Mouse (Mus musculus) CD8-positive naive resting alpha-beta T cell, adult 2 months (primary cell): Measurements from ENCODE around the gene Flnb.
A peak's percentile ranks its signal among the peaks of the same experiment; 100 is the strongest.

Experiments used
- DNase-seq, 2 experiments: peaks; one replicate each; pipeline ENCODE4 v3.0.0; 2022; ENCODE audit warnings: low read depth in 2 of 2, low spot score in 2 of 2

The Flnb gene

DNA sequence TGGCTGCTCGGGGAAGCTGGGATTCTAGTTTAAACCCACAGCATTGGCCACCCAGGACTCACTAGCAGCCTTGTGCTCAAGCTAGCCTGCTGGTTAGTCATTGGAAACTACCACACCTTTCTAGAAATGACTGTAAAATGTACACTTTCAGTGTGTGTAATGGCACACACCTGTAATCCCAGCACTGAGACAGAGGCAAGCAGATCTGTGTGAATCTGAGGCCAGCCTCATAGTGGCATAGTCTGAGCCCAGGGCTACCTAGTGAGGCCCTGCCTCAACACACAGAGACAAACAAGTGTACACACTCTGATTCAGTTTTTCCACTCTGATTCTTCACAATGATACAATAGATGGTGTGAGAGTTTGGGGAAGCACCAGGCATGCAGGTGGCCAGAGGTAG lies 171.6 kb downstream of the Flnb start:
- DNase-seq = no peak

DNA sequence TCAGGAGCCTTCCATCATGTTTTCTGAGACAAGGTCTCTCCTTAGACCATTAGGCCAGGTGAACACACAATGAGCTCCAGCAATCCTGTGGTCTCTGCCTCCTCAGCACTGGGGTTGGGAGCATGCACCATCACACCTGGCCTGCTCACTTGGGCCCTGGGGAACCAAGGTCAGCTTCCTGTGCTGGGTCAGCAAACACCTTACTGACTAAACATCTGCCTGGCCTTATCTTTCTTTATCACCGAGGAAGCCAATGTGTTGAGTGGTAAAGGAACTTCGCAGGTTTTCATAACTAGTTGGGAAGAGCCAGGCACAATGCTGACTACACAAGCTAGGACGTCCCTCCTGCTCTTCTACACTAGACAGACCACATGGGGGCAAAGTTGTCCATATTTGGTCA lies 172.2 kb downstream of the Flnb start:
- no peak for DNase-seq

DNA sequence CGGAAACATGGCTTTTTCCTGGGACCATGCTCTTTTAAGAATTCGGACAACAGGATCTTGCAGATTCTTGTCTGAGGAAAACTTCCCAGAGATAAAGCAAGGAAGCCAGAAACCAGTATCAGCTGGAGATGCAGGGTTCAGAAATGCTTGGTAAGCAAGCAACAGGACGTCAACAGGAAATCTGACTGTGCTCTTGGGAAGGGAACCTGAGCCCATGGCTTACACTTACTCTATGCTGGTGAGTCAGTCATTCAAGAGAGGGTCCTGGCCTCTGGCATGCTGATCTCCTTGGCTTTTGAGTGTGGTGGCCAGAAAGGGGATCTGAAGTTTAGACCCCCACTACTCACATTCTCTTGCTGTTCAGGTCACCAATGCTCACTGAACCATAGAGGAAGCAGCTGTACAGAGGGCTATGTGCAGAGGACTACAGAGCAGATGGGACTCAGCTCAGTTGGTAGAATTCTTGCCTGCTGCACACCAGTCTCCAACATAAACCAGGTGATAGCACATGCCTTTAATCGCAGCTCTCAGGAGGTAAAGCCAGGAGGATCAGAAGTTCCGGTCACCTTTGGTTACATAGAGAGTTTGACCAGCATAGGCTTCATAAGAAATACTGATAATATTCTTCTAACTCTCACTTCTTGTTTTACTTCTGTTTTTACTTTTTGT lies 173.5 kb downstream of the Flnb start:
- DNase-seq = no peak

DNA sequence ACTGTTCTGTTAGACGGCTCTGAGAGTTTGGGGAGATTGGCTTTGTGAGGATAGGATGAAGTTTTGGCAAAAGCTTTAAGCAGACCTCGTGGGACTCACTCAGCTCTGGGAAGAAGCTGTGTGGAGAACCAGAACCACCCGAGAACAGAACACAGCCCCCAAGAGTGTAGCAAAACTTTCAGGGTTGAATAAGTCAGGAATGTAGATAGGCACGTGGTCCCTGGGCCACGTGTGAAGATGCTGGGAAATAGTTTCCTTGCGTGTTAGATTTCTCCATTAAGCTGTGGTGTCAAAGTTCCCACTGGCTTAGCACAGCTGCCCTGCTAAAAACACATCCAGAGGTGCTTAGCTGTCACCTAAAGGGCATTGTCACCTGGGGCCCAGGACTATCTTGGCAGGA lies 174.4 kb downstream of the Flnb start:
- DNase-seq = no peak

DNA sequence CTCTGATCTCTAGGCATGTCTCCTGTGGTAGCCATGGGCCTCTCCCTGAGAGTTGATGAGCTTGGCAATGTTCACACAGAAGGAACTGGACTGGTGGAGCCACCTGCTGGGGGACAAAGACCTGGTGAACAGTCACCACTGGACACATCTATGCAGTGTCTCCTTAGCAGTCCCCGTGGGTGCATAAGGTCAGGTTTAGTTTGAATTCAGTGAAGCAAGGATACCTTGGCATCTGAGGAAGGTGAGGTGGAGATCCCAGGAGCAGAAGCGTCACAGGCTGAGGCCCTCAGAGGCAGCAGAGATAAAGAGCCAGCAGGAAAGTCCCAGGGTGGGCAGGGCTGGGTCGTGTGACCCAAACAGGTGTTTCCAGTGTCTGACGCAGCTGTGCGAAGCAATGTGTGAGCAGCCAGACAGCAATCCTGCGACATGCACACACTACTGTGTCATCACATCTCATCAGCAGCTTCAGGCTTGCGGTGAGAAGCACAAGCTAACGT lies 176.6 kb downstream of the Flnb start, which contains the start of gene Dnase1l3:
Gene Dnase1l3 (minus strand): TSS at position 303 of the 497 bp plus-strand sequence.
- no peak for DNase-seq

DNA sequence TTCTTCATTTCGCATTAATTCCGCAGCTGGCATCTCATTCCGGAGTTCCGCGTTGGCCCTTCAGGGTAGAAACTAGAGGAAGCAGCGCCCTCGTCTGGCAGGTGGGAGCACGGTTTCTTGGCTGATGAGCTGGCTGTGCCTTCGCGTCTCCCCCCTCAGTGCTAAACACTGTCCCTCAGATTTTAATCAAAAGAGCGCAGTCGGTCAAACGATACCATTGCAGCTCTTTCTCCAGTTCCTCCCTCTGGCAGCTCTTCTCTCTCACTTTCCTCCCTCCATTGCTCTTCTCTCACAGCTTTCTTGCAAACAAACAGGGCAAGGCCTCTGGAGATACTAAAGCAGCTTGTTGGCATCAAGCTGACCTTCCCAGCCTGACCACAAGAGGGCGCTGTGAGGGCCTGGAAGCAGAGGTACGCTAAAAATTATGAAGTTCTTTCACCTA lies 179.5 kb downstream of the Flnb start:
- peak; percentile 91 to 94 for DNase-seq

DNA sequence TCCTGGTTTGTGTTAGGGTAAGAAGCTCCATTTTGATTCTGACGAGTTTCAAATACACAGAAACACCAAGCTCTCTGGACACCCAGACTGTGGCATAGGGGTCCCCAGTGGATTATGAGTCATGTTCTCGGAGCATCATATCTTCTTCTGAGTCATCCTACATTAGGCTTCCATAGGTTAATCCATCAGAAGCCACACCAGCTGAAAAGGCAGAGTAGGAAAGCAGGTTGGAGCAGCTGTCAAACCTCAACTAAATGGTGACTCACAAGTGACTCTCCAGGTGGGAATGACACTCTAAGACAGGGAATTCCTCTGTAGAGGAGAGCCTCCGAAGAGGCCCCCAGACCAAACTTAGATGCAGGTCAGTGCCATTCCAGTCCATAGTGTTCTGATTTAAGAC lies 181.3 kb downstream of the Flnb start:
- DNase-seq = no peak

DNA sequence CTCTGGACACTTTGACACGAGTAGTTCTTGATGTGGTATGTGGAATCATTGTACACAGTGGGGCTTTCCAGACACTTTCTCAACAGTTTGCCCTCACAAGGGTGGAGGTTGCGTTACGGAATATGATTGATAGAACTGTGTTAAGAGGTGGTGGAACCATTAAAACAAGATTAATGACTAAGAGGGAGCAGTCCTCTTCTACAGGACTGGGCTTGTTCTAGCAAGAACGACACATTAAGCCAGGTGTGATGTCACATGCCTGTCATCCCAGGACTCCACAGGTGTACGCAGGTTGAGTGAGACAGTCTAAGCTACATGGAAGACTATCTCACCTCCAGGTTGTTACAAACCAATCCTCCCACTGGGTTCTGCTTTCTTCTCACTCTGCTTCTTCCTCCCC lies 181.7 kb downstream of the Flnb start:
- no peak for DNase-seq

DNA sequence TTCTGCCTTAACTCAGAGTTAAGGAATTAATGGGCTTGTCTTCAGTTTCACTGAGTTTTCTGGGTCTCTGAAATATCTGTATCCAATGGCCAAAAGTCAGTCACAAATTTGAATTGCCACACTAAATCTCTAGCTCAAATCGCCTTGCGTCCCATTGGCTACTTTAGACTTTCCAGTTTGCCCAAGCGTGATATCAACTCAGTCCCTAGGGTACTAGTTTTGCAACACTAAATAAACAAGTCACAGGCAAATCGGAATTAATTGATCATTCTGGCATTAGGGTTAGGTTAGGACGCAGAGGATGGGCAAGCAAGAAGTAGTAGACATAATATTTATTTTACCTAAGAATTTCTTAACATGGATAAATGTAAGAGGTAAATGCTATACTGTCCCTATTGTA lies 182.5 kb downstream of the Flnb start:
- no peak for DNase-seq
